Mouse (Mus musculus): ENCODE data around the gene Plppr5. TPM values are rescaled to one million over a fixed set of nuclear protein-coding genes. Genes with fewer than 3 reads are reported as not detected.
A peak's percentile ranks its signal among the peaks of the same experiment; 100 is the strongest.

Plppr5 gene
- total and polyA plus RNA-seq, 2 experiments from 2014 or later = 1.1 to 2.0 TPM

DNA sequence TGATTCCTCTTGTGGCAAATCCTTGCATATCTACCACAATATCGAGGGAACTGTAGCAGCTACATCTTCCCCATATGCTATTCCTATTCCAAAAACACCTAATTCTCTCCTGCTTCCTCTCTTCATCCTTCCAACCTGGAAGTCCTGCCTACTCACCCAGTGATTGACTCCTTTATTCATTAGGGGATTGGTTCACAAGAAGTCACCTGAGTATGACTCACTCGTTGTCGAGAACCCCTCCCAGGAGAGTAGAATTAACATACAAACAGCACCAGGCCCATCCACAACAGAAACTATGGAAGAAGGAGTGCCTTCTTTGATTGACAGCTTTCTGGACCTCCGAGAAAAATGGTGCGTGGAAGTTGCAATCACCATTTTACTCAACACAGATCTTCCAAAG lies 121.7 kb downstream of the Plppr5 start:
- DNase-seq (ENCODE audit: low spot score) (no peak), ATAC-seq (ENCODE audit: insufficient read depth, low read depth) (no peak)
- 82% methylated on average over 5 of the region's 5 CpGs for WGBS
- H3K9me3 ChIP-seq (replicated peaks; ENCODE audit: control insufficient read depth, low read length) = no peaks in the 10 kb centered on the region
- TF ChIP-seq EP300 (IDR thresholded peaks at IDR 0.05; ENCODE audit: low read depth) (no peak), CTCF (IDR thresholded peaks at IDR 0.05; ENCODE audit: low read depth) (no peak)
- H3K4me2 ChIP-seq (ENCODE audit: low read depth, low read length) = no peak overlapping the region
- no peak overlapping the region for H3K9ac ChIP-seq (replicated peaks; ENCODE audit: low read depth, low read length)
- no peak overlapping the region for H3K4me3 ChIP-seq (ENCODE audit: low read depth, low read length)
- H3K36me3 ChIP-seq (replicated peaks; ENCODE audit: control insufficient read depth, insufficient read depth, low read length) = no peaks in the 10 kb centered on the region
- H3K27ac ChIP-seq (ENCODE audit: low read depth) = no peak overlapping the region
- no peaks in the 10 kb centered on the region for H3K4me1 ChIP-seq (ENCODE audit: control insufficient read depth, insufficient read depth)
- no peaks in the 10 kb centered on the region for H3K27me3 ChIP-seq (ENCODE audit: control insufficient read depth, insufficient read depth, low read length)

DNA sequence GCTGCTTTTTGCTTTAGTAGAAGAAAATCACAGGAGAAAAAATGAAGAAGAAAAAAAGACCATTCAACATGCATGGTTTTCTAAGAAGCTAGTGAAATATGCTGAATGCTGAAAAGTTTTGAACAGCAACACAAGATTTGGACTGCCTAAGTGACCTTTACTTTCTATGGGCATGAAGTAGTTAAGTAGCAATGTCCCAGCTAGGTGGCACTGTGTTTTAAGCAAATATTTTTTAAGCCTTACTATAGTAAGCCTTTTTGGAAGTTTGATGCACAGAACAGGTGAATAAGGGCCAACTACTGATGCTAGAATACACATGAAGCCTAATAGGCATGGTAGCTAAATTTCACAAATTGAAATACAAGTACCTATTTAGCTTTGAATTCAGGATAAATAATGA lies 134.2 kb downstream of the Plppr5 start:
- H3K4me2 ChIP-seq (ENCODE audit: low read depth, low read length) = no peak overlapping the region
- H3K4me3 ChIP-seq (ENCODE audit: low read depth, low read length) = no peak overlapping the region
- H3K27me3 ChIP-seq (ENCODE audit: control insufficient read depth, insufficient read depth, low read length) = no peaks in the 10 kb centered on the region
- DNase-seq (ENCODE audit: low spot score) (no peak), ATAC-seq (ENCODE audit: insufficient read depth, low read depth) (no peak)
- TF ChIP-seq CTCF (IDR thresholded peaks at IDR 0.05; ENCODE audit: low read depth) (peak; percentile 45), EP300 (IDR thresholded peaks at IDR 0.05; ENCODE audit: low read depth) (no peak)
- H3K9ac ChIP-seq (replicated peaks; ENCODE audit: low read depth, low read length) = no peak overlapping the region
- no peaks in the 10 kb centered on the region for H3K36me3 ChIP-seq (replicated peaks; ENCODE audit: control insufficient read depth, insufficient read depth, low read length)
- H3K9me3 ChIP-seq (replicated peaks; ENCODE audit: control insufficient read depth, low read length) = no peaks in the 10 kb centered on the region
- H3K4me1 ChIP-seq (ENCODE audit: control insufficient read depth, insufficient read depth) = no peaks in the 10 kb centered on the region
- no peak overlapping the region for H3K27ac ChIP-seq (ENCODE audit: low read depth)

DNA sequence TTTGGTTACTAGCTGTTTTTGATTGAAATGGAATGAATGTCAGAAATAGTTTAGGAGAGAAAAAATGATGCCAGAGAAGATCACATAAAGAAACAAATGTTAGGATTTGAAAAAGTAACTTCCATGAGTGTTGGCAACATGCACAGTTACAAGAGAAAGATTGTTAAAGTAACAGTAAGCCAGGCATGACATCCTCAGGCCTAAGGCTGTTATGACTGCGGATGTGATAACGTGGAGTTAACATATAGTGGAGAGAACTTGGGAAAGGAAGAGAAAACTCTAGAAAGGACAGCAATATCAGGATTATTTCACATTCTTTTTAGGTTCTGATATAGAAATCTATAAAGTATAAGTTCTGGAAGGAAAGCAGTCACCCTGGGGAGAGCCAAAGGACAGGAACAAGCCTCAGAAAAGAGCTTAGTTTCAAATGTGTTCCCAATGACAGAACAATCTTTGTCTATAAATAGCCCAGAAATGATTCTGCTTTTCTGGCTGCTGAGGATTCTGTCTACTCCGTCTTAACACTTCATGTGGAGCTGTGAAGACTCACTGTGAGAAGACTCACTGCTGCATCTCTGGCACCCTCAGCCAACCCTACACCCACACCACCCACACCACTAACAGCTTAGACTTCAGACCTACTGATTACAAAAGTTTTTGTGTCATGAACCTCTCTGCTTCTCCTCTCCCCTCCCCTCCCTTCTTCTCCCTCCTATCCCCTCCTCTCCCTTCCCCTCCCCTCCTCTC lies 142.1 kb downstream of the Plppr5 start:
- Histone ChIP-seq H3K4me3 (ENCODE audit: low read depth, low read length) (no peak overlapping the region), H3K4me2 (ENCODE audit: low read depth, low read length) (no peak overlapping the region), H3K4me1 (ENCODE audit: control insufficient read depth, insufficient read depth) (no peaks in the 10 kb centered on the region), H3K36me3 (replicated peaks; ENCODE audit: control insufficient read depth, insufficient read depth, low read length) (no peaks in the 10 kb centered on the region), H3K9me3 (replicated peaks; ENCODE audit: control insufficient read depth, low read length) (no peaks in the 10 kb centered on the region), H3K27ac (ENCODE audit: low read depth) (no peak overlapping the region), H3K27me3 (ENCODE audit: control insufficient read depth, insufficient read depth, low read length) (no peaks in the 10 kb centered on the region), H3K9ac (replicated peaks; ENCODE audit: low read depth, low read length) (no peak overlapping the region)
- no peak for DNase-seq (ENCODE audit: low spot score)
- 52% methylated on average over 3 of the region's 3 CpGs for WGBS
- TF ChIP-seq CTCF (IDR thresholded peaks at IDR 0.05; ENCODE audit: low read depth) (no peak), EP300 (IDR thresholded peaks at IDR 0.05; ENCODE audit: low read depth) (no peak)
- no peak for ATAC-seq (ENCODE audit: insufficient read depth, low read depth)

DNA sequence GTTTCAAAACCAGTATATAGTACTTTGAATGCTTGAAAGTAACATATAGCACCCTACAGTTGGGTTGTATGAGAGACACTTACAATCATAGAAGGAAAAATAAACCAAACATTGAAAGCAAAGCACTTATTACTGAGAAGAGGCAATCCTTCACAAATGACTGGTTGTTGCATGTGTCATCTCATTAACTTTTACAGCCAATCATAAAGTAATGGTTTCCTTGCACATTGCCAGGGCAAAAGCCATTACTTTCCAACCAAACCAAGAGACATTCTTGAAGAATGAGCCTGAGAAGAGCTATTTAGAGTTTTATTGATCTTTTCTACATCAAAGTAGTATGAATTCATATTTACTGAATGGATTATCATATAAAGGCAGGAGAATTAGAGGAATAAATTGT lies 148.8 kb downstream of the Plppr5 start:
- Histone ChIP-seq H3K9ac (replicated peaks; ENCODE audit: low read depth, low read length) (no peak overlapping the region), H3K27ac (ENCODE audit: low read depth) (no peak overlapping the region), H3K4me2 (ENCODE audit: low read depth, low read length) (no peak overlapping the region), H3K27me3 (ENCODE audit: control insufficient read depth, insufficient read depth, low read length) (no peaks in the 10 kb centered on the region), H3K4me3 (ENCODE audit: low read depth, low read length) (no peak overlapping the region), H3K9me3 (replicated peaks; ENCODE audit: control insufficient read depth, low read length) (no peaks in the 10 kb centered on the region), H3K4me1 (ENCODE audit: control insufficient read depth, insufficient read depth) (no peaks in the 10 kb centered on the region), H3K36me3 (replicated peaks; ENCODE audit: control insufficient read depth, insufficient read depth, low read length) (no peaks in the 10 kb centered on the region)
- ATAC-seq (ENCODE audit: insufficient read depth, low read depth) (no peak), DNase-seq (ENCODE audit: low spot score) (no peak)
- no peak for TF ChIP-seq CTCF (IDR thresholded peaks at IDR 0.05; ENCODE audit: low read depth)
- no peak for TF ChIP-seq EP300 (IDR thresholded peaks at IDR 0.05; ENCODE audit: low read depth)

DNA sequence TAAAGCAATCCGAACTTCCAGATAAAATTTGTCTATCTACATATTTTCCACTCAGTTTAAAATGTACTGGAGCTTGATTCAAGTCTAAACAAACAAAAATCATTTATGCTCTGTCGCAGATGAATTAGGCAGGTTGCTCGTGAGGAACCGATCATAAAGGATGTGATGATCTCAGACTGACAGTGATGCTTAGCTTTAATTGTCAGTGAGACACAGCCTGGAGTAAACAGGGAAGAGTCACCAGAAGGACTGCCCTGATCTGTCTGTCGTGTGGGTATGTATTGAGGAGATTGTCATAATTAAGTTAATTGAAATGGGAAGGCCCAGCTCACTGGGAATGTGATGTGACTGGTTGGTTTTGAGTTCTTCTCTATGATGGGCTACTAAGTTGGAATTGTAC lies 149.9 kb downstream of the Plppr5 start:
- WGBS = 78% methylated on average over 5 of the region's 5 CpGs
- no peak overlapping the region for H3K27ac ChIP-seq (ENCODE audit: low read depth)
- DNase-seq (ENCODE audit: low spot score) = no peak

DNA sequence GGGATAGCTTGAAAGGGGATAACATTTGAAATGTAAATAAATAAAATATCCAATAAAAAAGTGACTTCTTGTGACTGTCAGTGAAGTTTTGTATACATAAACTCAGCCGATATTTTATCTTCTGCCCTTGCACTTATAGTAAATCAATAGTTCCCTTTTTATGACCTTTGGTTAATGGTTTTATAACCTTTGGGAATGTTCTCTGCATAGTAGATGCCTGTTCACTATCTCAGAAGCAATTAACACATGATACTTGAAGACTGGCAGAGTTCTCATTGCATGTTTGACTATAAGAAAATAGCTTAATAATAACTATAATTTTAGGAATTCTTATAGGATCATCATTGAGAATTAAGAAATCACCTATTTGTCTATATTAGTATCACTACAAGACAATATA lies 150.9 kb downstream of the Plppr5 start:
- WGBS = 91% methylated on average over 1 of the region's 1 CpGs
- no peak for DNase-seq (ENCODE audit: low spot score)
- ATAC-seq (ENCODE audit: insufficient read depth, low read depth) = no peak

More for the DNA sequence above, 149.9 kb downstream of the Plppr5 start:
- Histone ChIP-seq H3K9ac (replicated peaks; ENCODE audit: low read depth, low read length) (no peak overlapping the region), H3K9me3 (replicated peaks; ENCODE audit: control insufficient read depth, low read length) (no peaks in the 10 kb centered on the region), H3K4me1 (ENCODE audit: control insufficient read depth, insufficient read depth) (no peaks in the 10 kb centered on the region), H3K36me3 (replicated peaks; ENCODE audit: control insufficient read depth, insufficient read depth, low read length) (no peaks in the 10 kb centered on the region), H3K4me3 (ENCODE audit: low read depth, low read length) (no peak overlapping the region), H3K4me2 (ENCODE audit: low read depth, low read length) (no peak overlapping the region), H3K27me3 (ENCODE audit: control insufficient read depth, insufficient read depth, low read length) (no peaks in the 10 kb centered on the region)
- no peak for ATAC-seq (ENCODE audit: insufficient read depth, low read depth)
- TF ChIP-seq EP300 (IDR thresholded peaks at IDR 0.05; ENCODE audit: low read depth) (no peak), CTCF (IDR thresholded peaks at IDR 0.05; ENCODE audit: low read depth) (no peak)

More for the DNA sequence above, 150.9 kb downstream of the Plppr5 start:
- H3K9me3 ChIP-seq (replicated peaks; ENCODE audit: control insufficient read depth, low read length) = no peaks in the 10 kb centered on the region
- no peak overlapping the region for H3K4me3 ChIP-seq (ENCODE audit: low read depth, low read length)
- H3K4me1 ChIP-seq (ENCODE audit: control insufficient read depth, insufficient read depth) = no peaks in the 10 kb centered on the region
- H3K27me3 ChIP-seq (ENCODE audit: control insufficient read depth, insufficient read depth, low read length) = no peaks in the 10 kb centered on the region
- TF ChIP-seq EP300 (IDR thresholded peaks at IDR 0.05; ENCODE audit: low read depth) (no peak), CTCF (IDR thresholded peaks at IDR 0.05; ENCODE audit: low read depth) (no peak)
- no peak overlapping the region for H3K9ac ChIP-seq (replicated peaks; ENCODE audit: low read depth, low read length)
- H3K4me2 ChIP-seq (ENCODE audit: low read depth, low read length) = no peak overlapping the region
- no peaks in the 10 kb centered on the region for H3K36me3 ChIP-seq (replicated peaks; ENCODE audit: control insufficient read depth, insufficient read depth, low read length)
- no peak overlapping the region for H3K27ac ChIP-seq (ENCODE audit: low read depth)

All from heart, postnatal 0 days (tissue).